Mouse (Mus musculus) liver, postnatal 0 days (tissue): ENCODE measurements around the gene Kbtbd13. TPM values are rescaled to one million over a fixed set of nuclear protein-coding genes. Genes with fewer than 3 reads are reported as not detected.

Source experiments
- ATAC-seq: fragments of 200-750 bp; cut with Nextera tagmentation; 2 replicates; pipeline ENCODE4 v1.8.0; 2017; ENCODE audit warnings: mild to moderate bottlenecking, moderate library complexity
- DNase-seq: peaks from one replicate; pipeline ENCODE4 v3.0.0-alpha.2; 2016
- H3K27ac ChIP-seq: fragments of 300-500 bp; sonication (generic); 2 replicates; pipeline ENCODE4 v1.5.1; 2014; ENCODE audit warnings: antibody characterized with exemption, moderate library complexity, mild to moderate bottlenecking, low read depth
- H3K27me3 ChIP-seq: fragments of 300-500 bp; sonication (generic); 2 replicates; pipeline ENCODE4 v1.6.1; 2014; ENCODE audit warnings: low read length, control low read depth, mixed read lengths; ENCODE audit not compliant: insufficient read depth
- H3K36me3 ChIP-seq: fragments of 300-500 bp; sonication (generic); replicated peaks from 2 replicates; pipeline ENCODE4 v1.6.1; 2014; ENCODE audit warnings: mild to moderate bottlenecking, control low read depth, low read length, moderate library complexity, mixed read lengths; ENCODE audit not compliant: insufficient read depth
- H3K4me1 ChIP-seq: fragments of 300-500 bp; sonication (generic); 2 replicates; pipeline ENCODE4 v1.6.1; 2014; ENCODE audit warnings: antibody characterized with exemption, mild to moderate bottlenecking, control low read depth; ENCODE audit not compliant: insufficient read depth
- H3K4me2 ChIP-seq: fragments of 300-500 bp; sonication (generic); 2 replicates; pipeline ENCODE4 v1.6.1; 2014; ENCODE audit warnings: low read depth, mild to moderate bottlenecking, low read length, moderate library complexity, mixed read lengths
- H3K4me3 ChIP-seq: fragments of 300-500 bp; sonication (generic); 2 replicates; pipeline ENCODE4 v1.5.1; 2014; ENCODE audit warnings: low read depth, low read length
- H3K9ac ChIP-seq: fragments of 300-500 bp; sonication (generic); replicated peaks from 2 replicates; pipeline ENCODE4 v1.6.1; 2014; ENCODE audit warnings: mild to moderate bottlenecking, moderate library complexity
- H3K9me3 ChIP-seq: fragments of 300-500 bp; sonication (generic); 2 replicates; pipeline ENCODE4 v1.6.1; 2016; ENCODE audit warnings: mild to moderate bottlenecking, control low read depth, low read length, mixed read lengths
- CTCF ChIP-seq: sonication (generic); IDR thresholded peaks from 2 replicates; pipeline ENCODE4 v1.5.1; 2016; ENCODE audit warnings: antibody characterized with exemption, low read depth
- EP300 ChIP-seq: IDR thresholded peaks from 2 replicates; pipeline ENCODE4 v1.6.1; 2016; ENCODE audit warnings: antibody characterized with exemption, low read depth, mild to moderate bottlenecking
- WGBS: fragments of 180-500 bp; shearing (Covaris S2); extraction: QIAGEN DNeasy Blood & Tissue Kit; methylation state at CpG from one replicate; pipeline ENCODE4 v1.1.7; 2014; ENCODE audit not compliant: insufficient replicate concordance; 5-methylcytosine and 5-hydroxymethylcytosine counted together
- polyA plus RNA-seq: library from polyadenylated mRNA; unstranded; fragments of >200 nt; fragmentation: Nextera tagmentation; extraction: Ambion mirVana; gene quantifications from 2 replicates; pipeline ENCODE4 v1.2.1, GENCODE M21; 2015

The Kbtbd13 gene
- polyA plus RNA-seq, 1 experiment from 2014 or later: 0.11 TPM

GRCm38 (mm10) chr9:65381017-65381590 lies 10.3 kb downstream of the Kbtbd13 start:
- DNase-seq: no peak
- no peak overlapping the region for H3K4me2 ChIP-seq
- no peaks in the 10 kb centered on the region for H3K4me1 ChIP-seq
- WGBS: 78% methylated on average over 4 of the region's 4 CpGs
- no peaks in the 10 kb centered on the region for H3K9me3 ChIP-seq
- ATAC-seq: no peak
- H3K36me3 ChIP-seq: no peaks in the 10 kb centered on the region
- H3K27ac ChIP-seq: no peak overlapping the region
- H3K27me3 ChIP-seq: no peaks in the 10 kb centered on the region
- TF ChIP-seq EP300 (no peak), CTCF (no peak)
- H3K9ac ChIP-seq: no peak overlapping the region
- H3K4me3 ChIP-seq: no peak overlapping the region

- 79% methylated on average over 9 of the region's 9 CpGs for WGBS
- TF ChIP-seq CTCF (no peak), EP300 (no peak)
- no peak overlapping the region for H3K4me3 ChIP-seq
- no peaks in the 10 kb centered on the region for H3K27me3 ChIP-seq
- H3K4me1 ChIP-seq: no peaks in the 10 kb centered on the region
- DNase-seq (no peak), ATAC-seq (no peak)
- H3K9ac ChIP-seq: no peak overlapping the region
- H3K9me3 ChIP-seq: no peaks in the 10 kb centered on the region
- H3K4me2 ChIP-seq: no peak overlapping the region
- H3K27ac ChIP-seq: no peak overlapping the region
- H3K36me3 ChIP-seq: no peaks in the 10 kb centered on the region
These were observed 16.1 kb downstream of the Kbtbd13 start for GRCm38 (mm10) chr9:65375163-65375934.

- WGBS: 72% methylated on average over 5 of the region's 5 CpGs
- ATAC-seq (no peak), DNase-seq (no peak)
- no peaks in the 10 kb centered on the region for H3K4me1 ChIP-seq
- no peaks in the 10 kb centered on the region for H3K27me3 ChIP-seq
- no peak overlapping the region for H3K27ac ChIP-seq
- H3K4me3 ChIP-seq: no peak overlapping the region
- H3K4me2 ChIP-seq: no peak overlapping the region
- no peak for TF ChIP-seq CTCF
- H3K36me3 ChIP-seq: no peaks in the 10 kb centered on the region
- H3K9me3 ChIP-seq: no peaks in the 10 kb centered on the region
- no peak overlapping the region for H3K9ac ChIP-seq
These were observed 16.8 kb downstream of the Kbtbd13 start for GRCm38 (mm10) chr9:65374468-65375162.

- Histone ChIP-seq H3K9me3 (no peaks in the 10 kb centered on the region), H3K36me3 (no peaks in the 10 kb centered on the region), H3K4me1 (no peaks in the 10 kb centered on the region), H3K27me3 (no peaks in the 10 kb centered on the region), H3K27ac (no peak overlapping the region), H3K4me3 (no peak overlapping the region), H3K9ac (no peak overlapping the region), H3K4me2 (no peak overlapping the region)
- TF ChIP-seq EP300 (no peak), CTCF (peak; percentile 68)
- WGBS: 58% methylated on average over 4 of the region's 4 CpGs
- ATAC-seq (no peak), DNase-seq (peak; percentile 44)
These were observed 19.0 kb downstream of the Kbtbd13 start for GRCm38 (mm10) chr9:65372449-65372848.

GRCm38 (mm10) chr9:65371756-65372155 lies 19.7 kb downstream of the Kbtbd13 start:
- H3K9ac ChIP-seq: no peak overlapping the region
- no peaks in the 10 kb centered on the region for H3K4me1 ChIP-seq
- no peaks in the 10 kb centered on the region for H3K27me3 ChIP-seq
- 78% methylated on average over 24 of the region's 24 CpGs for WGBS
- H3K4me2 ChIP-seq: no peak overlapping the region
- TF ChIP-seq CTCF (no peak), EP300 (no peak)
- no peaks in the 10 kb centered on the region for H3K36me3 ChIP-seq
- no peak for ATAC-seq
- no peaks in the 10 kb centered on the region for H3K9me3 ChIP-seq
- no peak for DNase-seq
- no peak overlapping the region for H3K4me3 ChIP-seq
- no peak overlapping the region for H3K27ac ChIP-seq

GRCm38 (mm10) chr9:65365721-65366120 lies 25.7 kb downstream of the Kbtbd13 start:
- ATAC-seq (no peak), DNase-seq (no peak)
- Histone ChIP-seq H3K4me2 (no peak overlapping the region), H3K4me1 (no peaks in the 10 kb centered on the region), H3K27me3 (no peaks in the 10 kb centered on the region), H3K4me3 (no peak overlapping the region), H3K36me3 (peaks cover 8% of the 10 kb centered on the region), H3K9me3 (no peaks in the 10 kb centered on the region), H3K27ac (no peak overlapping the region), H3K9ac (no peak overlapping the region)
- TF ChIP-seq EP300: no peak
- no peak for TF ChIP-seq CTCF
- WGBS: 82% methylated on average over 7 of the region's 7 CpGs
